Mouse (Mus musculus) CD4-positive, CD25-positive, alpha-beta regulatory T cell, adult 9 weeks (primary cell): ENCODE measurements around the gene Sbno2. TPM values are rescaled to one million over a fixed set of nuclear protein-coding genes. Genes with fewer than 3 reads are reported as not detected.

ENCODE experiments used
- polyA plus RNA-seq: library from polyadenylated mRNA; unstranded; fragments of 100-300 nt; shearing (Covaris generic); gene quantifications from one replicate; pipeline ENCODE4 v1.2.1, GENCODE M21; 2017

Gene Sbno2
- 71.4 TPM for polyA plus RNA-seq

DNA sequence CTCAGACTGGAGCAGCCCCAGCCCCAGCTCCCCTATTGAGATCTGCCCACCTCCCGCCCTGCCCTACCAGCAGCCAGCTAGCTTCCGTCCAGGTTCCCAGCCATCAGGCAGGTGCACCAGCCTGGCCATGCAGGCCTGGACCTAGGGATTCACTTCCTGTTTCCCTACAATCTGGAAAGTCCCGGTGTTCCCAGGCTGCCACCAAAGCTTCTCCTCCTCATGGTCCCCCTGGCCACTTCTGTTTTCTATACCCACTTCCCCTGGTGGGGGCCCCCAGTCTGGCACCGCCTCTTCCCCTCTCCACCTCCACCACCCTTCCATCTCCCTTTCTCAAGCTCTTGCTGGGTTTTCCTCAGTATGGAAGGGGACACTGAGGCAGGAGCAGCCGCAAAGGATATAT is at the start of gene Sbno2:
TSS of gene Sbno2 (minus strand) at position 112 of the 400 bp plus-strand sequence.

DNA sequence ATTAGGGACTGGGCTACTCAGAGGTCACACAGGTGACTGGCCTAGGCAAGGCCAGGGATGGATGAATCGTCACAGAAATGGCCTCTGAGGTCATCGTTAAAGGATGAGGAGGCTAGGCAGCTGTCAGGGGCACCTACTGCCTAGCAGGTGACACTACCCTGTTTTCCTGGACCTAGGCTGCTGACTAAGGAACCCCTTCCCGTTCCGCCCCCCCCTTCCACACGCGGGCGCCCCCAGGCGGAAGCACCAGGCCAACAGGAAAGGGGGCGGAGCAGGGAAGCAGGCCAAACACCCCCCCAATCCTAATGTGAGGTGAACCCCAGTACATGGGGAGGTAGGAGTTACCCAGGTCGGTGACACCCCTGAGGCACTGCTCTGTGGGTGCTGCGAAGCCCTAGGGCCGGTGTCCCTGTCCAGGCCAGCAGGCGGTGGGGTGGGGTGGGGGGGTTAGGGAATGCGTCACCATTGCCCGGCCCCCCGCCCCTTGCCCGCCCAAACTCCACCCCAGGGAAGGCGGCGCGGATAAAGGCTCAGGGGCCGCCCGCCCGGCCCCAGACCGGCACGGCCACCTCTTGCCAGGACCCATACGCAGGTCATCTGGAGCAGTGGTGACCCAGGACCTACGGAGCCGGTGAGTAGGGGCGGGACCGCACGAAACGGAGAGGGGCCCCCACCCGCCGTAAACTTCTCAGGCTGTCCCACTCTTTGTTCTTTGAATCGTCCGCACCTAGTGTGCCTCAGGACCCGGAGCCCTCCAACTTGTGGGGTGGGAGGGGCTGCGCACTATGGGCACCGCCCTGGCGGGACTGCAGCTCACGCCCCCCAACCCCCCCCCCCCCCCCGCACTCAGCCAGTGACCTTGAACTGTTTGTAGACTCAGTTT is 42.6 kb upstream of the Sbno2 start, which contains the start of gene Midn:
TSS of gene Midn (plus strand) at position 554 of the 883 bp plus-strand sequence.

DNA sequence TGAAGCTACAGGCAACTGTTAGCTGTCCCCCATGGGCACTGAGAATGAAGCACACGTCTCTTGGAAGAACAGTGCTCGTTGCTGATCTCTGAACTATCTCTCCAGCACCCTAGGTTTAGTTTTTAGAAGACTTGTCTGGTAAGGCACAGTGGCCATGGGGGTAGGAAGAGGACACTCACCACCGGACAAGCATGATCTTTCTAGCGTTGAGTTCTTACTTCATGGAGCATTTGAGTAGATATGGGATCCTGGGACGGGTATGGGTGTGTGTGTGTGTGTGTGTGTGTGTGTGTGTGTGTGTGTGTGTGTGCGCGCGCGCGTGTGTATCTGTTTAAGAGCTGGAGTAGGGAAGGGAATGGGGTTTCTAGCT is 35.3 kb upstream of the Sbno2 start, which contains the start of gene Cbarp:
TSS of gene Cbarp (minus strand) at position 170 of the 370 bp plus-strand sequence.

DNA sequence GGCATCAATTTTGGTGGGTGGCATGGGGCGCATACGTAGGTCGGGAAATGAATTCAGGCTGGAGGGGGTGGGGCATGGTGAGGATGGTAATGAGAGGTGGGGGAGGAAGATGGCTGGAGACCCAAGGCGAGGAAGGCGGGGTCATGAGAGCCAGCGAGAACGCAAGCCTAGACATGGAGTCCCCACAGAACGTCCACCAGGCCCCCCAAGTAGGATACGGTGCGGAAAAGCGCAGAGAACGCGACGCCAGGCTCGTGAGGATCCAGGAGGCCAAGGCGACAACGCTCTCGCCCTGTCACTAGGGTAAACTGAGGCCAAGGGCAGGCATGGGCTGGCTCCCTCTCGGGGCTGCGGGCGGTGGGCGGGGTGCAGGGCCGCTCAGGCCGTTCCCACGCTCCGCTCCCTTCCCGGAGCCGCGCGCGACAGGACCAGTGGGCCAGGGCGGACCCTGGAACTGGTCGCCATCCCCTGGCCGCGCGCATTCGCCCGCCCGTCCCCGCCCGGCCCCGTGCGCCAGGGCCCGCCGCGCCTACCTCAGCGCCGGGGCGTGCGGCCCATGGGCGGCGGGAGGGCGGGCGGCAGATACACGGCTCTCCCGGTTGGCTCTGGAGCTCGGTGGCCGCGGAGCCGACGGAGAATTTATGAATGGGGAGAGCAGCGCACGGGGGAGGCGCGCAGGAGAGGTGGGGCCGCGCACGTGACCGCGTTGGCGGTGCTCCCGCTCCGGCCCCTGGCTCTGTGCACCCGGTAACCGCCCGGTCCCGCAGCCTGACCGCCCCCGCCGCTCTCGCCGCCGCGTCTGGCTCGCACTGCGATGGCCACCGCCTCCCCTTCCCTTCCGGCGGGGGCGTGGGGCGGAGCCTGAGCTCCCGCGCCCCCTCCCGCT is 33.4 kb upstream of the Sbno2 start, which contains the start of gene Atp5d:
TSS of gene Atp5d (plus strand) at position 80 of the 886 bp plus-strand sequence.

DNA sequence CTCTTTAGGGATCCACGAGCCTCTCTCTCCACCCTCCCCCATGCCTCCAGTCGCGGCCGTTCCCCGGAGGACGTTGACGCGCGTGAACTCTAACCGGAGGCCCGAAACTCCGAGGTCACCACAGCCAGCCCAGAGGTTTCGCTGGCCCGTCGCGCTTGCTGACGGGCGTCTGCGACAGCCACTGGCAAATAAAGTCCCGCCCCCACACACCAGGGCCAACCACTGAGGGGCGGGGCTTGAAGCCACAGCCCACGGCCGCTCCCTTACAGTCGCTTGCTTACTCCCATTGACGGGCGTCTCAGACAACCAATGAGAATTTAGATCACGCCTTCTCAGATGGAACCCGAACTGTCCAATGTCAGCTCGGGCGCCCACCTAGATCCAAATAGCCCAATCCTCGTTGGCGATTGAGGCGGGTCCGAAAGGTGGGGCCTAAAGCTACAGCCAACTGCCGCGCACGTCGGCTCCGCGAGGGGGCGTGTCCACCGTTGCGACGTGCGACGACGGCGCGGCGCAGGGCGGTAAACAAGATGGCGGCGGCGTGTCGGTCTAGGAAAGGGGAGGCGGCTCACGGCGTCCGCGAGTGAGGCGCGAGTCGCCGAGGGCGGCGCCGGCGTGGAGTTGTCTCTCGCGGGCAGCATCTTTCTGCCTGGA is 10.0 kb upstream of the Sbno2 start, which contains the start of gene Stk11:
TSS of gene Stk11 (plus strand) at position 514 of the 654 bp plus-strand sequence.

DNA sequence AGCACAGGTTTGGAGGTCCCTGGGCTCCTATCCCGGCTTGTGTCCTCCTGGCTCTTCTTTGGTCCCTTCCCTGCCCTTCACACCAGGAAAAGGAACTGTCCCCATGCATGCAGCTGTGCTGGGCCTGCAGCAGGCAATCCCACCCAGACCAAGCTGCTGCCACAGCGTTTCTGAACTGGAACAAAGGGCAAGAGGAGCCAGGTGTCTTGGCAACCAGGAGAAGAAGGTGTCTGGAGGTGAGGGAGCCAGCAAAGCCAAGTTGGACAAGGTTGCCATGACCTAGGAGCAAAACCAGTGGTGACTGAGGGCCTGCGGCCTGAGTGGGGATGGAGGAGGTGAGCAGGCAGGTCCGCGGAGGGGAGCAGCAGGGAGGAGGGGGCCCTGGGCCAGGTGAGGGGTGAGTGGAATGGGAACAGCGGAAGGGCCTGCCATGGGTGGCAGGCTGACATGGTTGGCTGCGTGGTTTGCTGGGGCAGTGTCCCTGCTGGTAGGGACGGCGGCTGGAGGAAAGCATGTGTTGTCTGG is 58.3 kb downstream of the Sbno2 start, which contains the start of gene Gpx4:
TSS of gene Gpx4 (plus strand) at position 126 of the 525 bp plus-strand sequence.

DNA sequence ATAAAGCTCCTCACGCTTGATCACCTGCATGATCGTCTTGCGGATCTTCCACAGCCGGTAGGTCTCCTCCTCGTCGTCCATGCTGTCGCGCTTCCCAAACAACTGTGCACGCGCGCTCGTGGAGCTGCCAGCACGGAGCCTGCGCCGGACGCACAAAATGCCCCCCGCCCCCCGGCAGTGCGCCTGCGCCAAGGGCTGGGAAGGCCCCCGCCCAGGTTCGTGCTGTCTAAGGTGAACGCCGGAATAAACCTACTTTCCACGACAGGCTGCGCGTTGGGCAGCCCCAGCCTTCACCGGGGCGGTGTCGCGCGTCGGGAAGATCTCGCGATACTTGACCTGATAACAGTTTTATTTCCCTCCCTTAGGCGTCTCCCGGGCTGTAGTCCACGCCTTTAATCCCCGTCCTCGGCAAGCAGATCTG is 65.8 kb downstream of the Sbno2 start, which contains the start of gene Polr2e:
TSS of gene Polr2e (minus strand) at position 237 of the 421 bp plus-strand sequence.

DNA sequence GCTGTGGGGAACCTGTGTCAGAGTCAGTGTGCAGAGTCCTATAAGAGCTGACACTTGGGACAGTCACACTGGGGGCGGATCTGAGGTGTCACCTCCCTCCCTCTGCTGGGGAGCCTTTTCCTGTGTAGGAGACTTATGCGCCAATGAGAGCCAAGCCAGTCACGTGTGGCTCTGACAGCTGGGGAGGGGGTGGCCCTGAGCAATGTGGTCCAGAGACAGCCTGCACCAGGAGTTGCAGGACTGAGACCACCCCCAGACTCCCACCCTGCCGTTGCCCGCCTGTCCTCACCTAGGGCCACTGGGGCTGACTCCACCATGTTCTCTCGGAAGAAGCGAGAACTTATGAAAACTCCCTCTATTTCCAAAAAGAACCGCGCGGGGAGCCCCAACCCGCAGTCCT is 88.9 kb downstream of the Sbno2 start, which contains the start of gene Arhgap45:
TSS of gene Arhgap45 (plus strand) at position 143 of the 400 bp plus-strand sequence.

Other genes with a start within 250 kb of the Sbno2 start
- not detected for gene Prtn3, start 231.1 kb downstream of the Sbno2 start, polyA plus RNA-seq
- gene Plppr3, start 230.9 kb downstream of the Sbno2 start, polyA plus RNA-seq: 5.6 TPM
- not detected for gene Elane, start 219.3 kb downstream of the Sbno2 start, polyA plus RNA-seq
- gene Cfd, start 214.7 kb downstream of the Sbno2 start, polyA plus RNA-seq: not detected
- gene Med16, start 196.6 kb downstream of the Sbno2 start, polyA plus RNA-seq: 18.3 TPM
- gene Gm26602, start 194.7 kb downstream of the Sbno2 start, polyA plus RNA-seq: 3.7 TPM
- 0.24 TPM for gene Kiss1r, start 188.6 kb downstream of the Sbno2 start, polyA plus RNA-seq
- 205 TPM for gene R3hdm4, start 184.4 kb downstream of the Sbno2 start, polyA plus RNA-seq
- gene Arid3a, start 178.5 kb downstream of the Sbno2 start, polyA plus RNA-seq: 7.4 TPM
- 79.7 TPM for gene Wdr18, start 145.4 kb downstream of the Sbno2 start, polyA plus RNA-seq
- gene Grin3b, start 134.9 kb downstream of the Sbno2 start, polyA plus RNA-seq: 0.22 TPM
- 3.8 TPM for gene Tmem259, start 121.2 kb downstream of the Sbno2 start, polyA plus RNA-seq
- gene Cnn2, start 117.0 kb downstream of the Sbno2 start, polyA plus RNA-seq: 1,134 TPM
- 62.4 TPM for gene Abca7, start 109.1 kb downstream of the Sbno2 start, polyA plus RNA-seq
- gene Arhgap45, start 88.9 kb downstream of the Sbno2 start, polyA plus RNA-seq: 911 TPM
- 250 TPM for gene Polr2e, start 65.8 kb downstream of the Sbno2 start, polyA plus RNA-seq
- gene Gpx4, start 58.4 kb downstream of the Sbno2 start, polyA plus RNA-seq: 504 TPM
- gene Stk11, start 10.2 kb upstream of the Sbno2 start, polyA plus RNA-seq: 10.0 TPM
- 362 TPM for gene Atp5d, start 33.1 kb upstream of the Sbno2 start, polyA plus RNA-seq
- 2.3 TPM for gene Cbarp, start 35.3 kb upstream of the Sbno2 start, polyA plus RNA-seq
- gene Midn, start 42.7 kb upstream of the Sbno2 start, polyA plus RNA-seq: 1.5 TPM
- 293 TPM for gene Cirbp, start 60.4 kb upstream of the Sbno2 start, polyA plus RNA-seq
- gene 1600002K03Rik, start 67.4 kb upstream of the Sbno2 start, polyA plus RNA-seq: 32.8 TPM
- 0.38 TPM for gene Efna2, start 73.9 kb upstream of the Sbno2 start, polyA plus RNA-seq
- gene Mum1, start 120.9 kb upstream of the Sbno2 start, polyA plus RNA-seq: 130 TPM
- 347 TPM for gene Ndufs7, start 143.6 kb upstream of the Sbno2 start, polyA plus RNA-seq
- gene Gamt, start 155.4 kb upstream of the Sbno2 start, polyA plus RNA-seq: 1.8 TPM
- gene Dazap1, start 155.9 kb upstream of the Sbno2 start, polyA plus RNA-seq: 40.9 TPM
- gene Rps15, start 186.9 kb upstream of the Sbno2 start, polyA plus RNA-seq: 1,130 TPM
- gene Apc2, start 190.4 kb upstream of the Sbno2 start, polyA plus RNA-seq: 0.33 TPM
- gene 2310011J03Rik, start 215.0 kb upstream of the Sbno2 start, polyA plus RNA-seq: 91.4 TPM
- gene Pcsk4, start 223.9 kb upstream of the Sbno2 start, polyA plus RNA-seq: 26.0 TPM
- not detected for gene Reep6, start 224.4 kb upstream of the Sbno2 start, polyA plus RNA-seq
- gene Adamtsl5, start 242.8 kb upstream of the Sbno2 start, polyA plus RNA-seq: not detected